In the genomic region with DNA sequence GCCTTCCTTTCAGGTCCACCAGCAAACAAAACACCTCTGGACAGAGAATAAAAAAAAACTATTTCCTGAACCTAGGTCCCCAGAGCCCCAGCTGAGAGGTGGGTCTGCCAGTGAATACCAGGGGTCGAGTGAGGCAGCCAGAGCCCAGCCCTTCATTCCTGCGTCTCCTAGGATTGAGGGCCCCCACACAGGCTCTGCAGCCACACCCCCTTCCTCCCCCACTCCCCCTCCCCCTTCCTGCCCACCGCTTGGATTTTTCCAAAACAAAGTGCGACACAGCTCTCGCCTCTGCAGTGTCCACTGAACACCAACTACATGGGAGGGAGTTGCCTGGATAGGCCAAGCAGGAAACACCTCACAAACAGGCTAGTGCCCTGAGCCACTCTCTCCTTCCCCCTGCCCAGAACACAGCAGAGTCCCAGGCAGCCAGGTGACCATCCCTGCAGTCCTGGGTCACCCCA, we compare ENCODE assay signal across 8 mouse cellular contexts.
DNase-seq lines count a peak whose midpoint lies in the region; ATAC-seq and TF ChIP-seq lines count a peak whose summit lies in the region.

No protein-coding gene starts in this region.

- no peak overlapping the region for H3K4me2 ChIP-seq in hindbrain, embryonic 11.5 days (replicated peaks; ENCODE audit: low read depth, low read length)
- H3K4me2 ChIP-seq in forebrain, embryonic 14.5 days (ENCODE audit: low read length): no peak overlapping the region
- H3K4me2 ChIP-seq in lung, embryonic 15.5 days: no peak overlapping the region

- no peak overlapping the region for H3K9ac ChIP-seq in hindbrain, embryonic 11.5 days (ENCODE audit: low read depth, low read length)
- no peak overlapping the region for H3K9ac ChIP-seq in forebrain, embryonic 14.5 days (ENCODE audit: low read length)
- no peak overlapping the region for H3K9ac ChIP-seq in lung, embryonic 15.5 days

- H3K36me3 ChIP-seq in hindbrain, embryonic 10.5 days: peaks cover 9% of the 10 kb centered on the region
- no peaks in the 10 kb centered on the region for H3K36me3 ChIP-seq in hindbrain, embryonic 11.5 days (ENCODE audit: control insufficient read depth, insufficient read depth, low read length)
- H3K36me3 ChIP-seq in forebrain, embryonic 14.5 days (ENCODE audit: control insufficient read depth, insufficient read depth, low read length): no peaks in the 10 kb centered on the region
- H3K36me3 ChIP-seq in kidney, adult 2 months (ENCODE audit: control insufficient read depth, insufficient read depth, low read length): peaks cover 24% of the 10 kb centered on the region
- peaks cover 14% of the 10 kb centered on the region; the same call in 1 of the 2 replicates for H3K36me3 ChIP-seq in lung, embryonic 15.5 days

- no peaks in the 10 kb centered on the region for H3K9me3 ChIP-seq in hindbrain, embryonic 10.5 days
- H3K9me3 ChIP-seq in hindbrain, embryonic 11.5 days (ENCODE audit: control insufficient read depth, low read length): no peaks in the 10 kb centered on the region
- H3K9me3 ChIP-seq in forebrain, embryonic 14.5 days (replicated peaks; ENCODE audit: control insufficient read depth, low read length): no peaks in the 10 kb centered on the region
- no peaks in the 10 kb centered on the region for H3K9me3 ChIP-seq in lung, embryonic 15.5 days

- peak overlapping the region; percentile 69 for H3K27ac ChIP-seq in hindbrain, embryonic 10.5 days
- no peak overlapping the region for H3K27ac ChIP-seq in hindbrain, embryonic 11.5 days (ENCODE audit: low read depth, low read length)
- no peak overlapping the region for H3K27ac ChIP-seq in forebrain, embryonic 14.5 days (ENCODE audit: low read depth, low read length)
- peak overlapping the region; percentile 87 for H3K27ac ChIP-seq in kidney, adult 2 months (ENCODE audit: insufficient read depth, low read depth, low read length)
- H3K27ac ChIP-seq in lung, embryonic 15.5 days: peak overlapping the region; percentile 96

- no peak for ATAC-seq in hindbrain, embryonic 11.5 days (ENCODE audit: low FRiP score)
- peak; percentile 31; the same call in 1 of the 2 replicates for ATAC-seq in forebrain, embryonic 14.5 days
- no peak for ATAC-seq in lung, embryonic 15.5 days (ENCODE audit: borderline replicate concordance, extremely low read depth, low FRiP score, low TSS enrichment)

- peaks cover 47% of the 10 kb centered on the region for H3K4me1 ChIP-seq in hindbrain, embryonic 10.5 days (replicated peaks)
- peaks cover 4% of the 10 kb centered on the region; the same call in 1 of the 2 replicates for H3K4me1 ChIP-seq in hindbrain, embryonic 11.5 days (replicated peaks; ENCODE audit: control insufficient read depth, insufficient read depth, low read length)
- no peaks in the 10 kb centered on the region for H3K4me1 ChIP-seq in forebrain, embryonic 14.5 days (ENCODE audit: control insufficient read depth, insufficient read depth, low read length)
- peaks cover 88% of the 10 kb centered on the region for H3K4me1 ChIP-seq in kidney, adult 2 months (ENCODE audit: control insufficient read depth, insufficient read depth, low read length)
- peaks cover 96% of the 10 kb centered on the region for H3K4me1 ChIP-seq in lung, embryonic 15.5 days

- WGBS in hindbrain, embryonic 10.5 days: 4% methylated on average over 5 of the region's 5 CpGs
- 9% methylated on average over 5 of the region's 5 CpGs for WGBS in hindbrain, embryonic 11.5 days
- 8% methylated on average over 5 of the region's 5 CpGs for WGBS in forebrain, embryonic 14.5 days
- 3% methylated on average over 5 of the region's 5 CpGs for WGBS in kidney, adult 2 months
- WGBS in lung, embryonic 15.5 days: 6% methylated on average over 5 of the region's 5 CpGs

- H3K4me3 ChIP-seq in hindbrain, embryonic 10.5 days: no peak overlapping the region
- H3K4me3 ChIP-seq in hindbrain, embryonic 11.5 days (ENCODE audit: low read depth, low read length): no peak overlapping the region
- no peak overlapping the region for H3K4me3 ChIP-seq in forebrain, embryonic 14.5 days (ENCODE audit: low read depth, low read length)
- no peak overlapping the region for H3K4me3 ChIP-seq in kidney, adult 2 months (ENCODE audit: insufficient read depth, low read depth, low read length)
- H3K4me3 ChIP-seq in lung, embryonic 15.5 days: no peak overlapping the region

- intact Hi-C loops in left cerebral cortex, postnatal 4 days (cut with DNase I): no loop called here

- no peaks in the 10 kb centered on the region for H3K27me3 ChIP-seq in hindbrain, embryonic 10.5 days (ENCODE audit: insufficient read depth, poor library complexity, severe bottlenecking)
- H3K27me3 ChIP-seq in hindbrain, embryonic 11.5 days (ENCODE audit: control insufficient read depth, insufficient read depth, low read length): no peaks in the 10 kb centered on the region
- no peaks in the 10 kb centered on the region for H3K27me3 ChIP-seq in forebrain, embryonic 14.5 days (replicated peaks; ENCODE audit: control insufficient read depth, insufficient read depth, low read length)
- no peaks in the 10 kb centered on the region for H3K27me3 ChIP-seq in kidney, adult 2 months (replicated peaks; ENCODE audit: control insufficient read depth, insufficient read depth, low read length)
- no peaks in the 10 kb centered on the region for H3K27me3 ChIP-seq in lung, embryonic 15.5 days

- DNase-seq in hindbrain, embryonic 10.5 days (ENCODE audit: low spot score): peak; percentile 41
- no peak for DNase-seq in hindbrain, embryonic 11.5 days (ENCODE audit: low spot score)
- DNase-seq in forebrain, embryonic 14.5 days (ENCODE audit: low spot score): no peak
- DNase-seq in kidney, adult 2 months: peak; percentile 82
- DNase-seq in right cerebral cortex, postnatal 10 days (ENCODE audit: low spot score in 2 of 2): no peak
- no peak for DNase-seq in frontal cortex, postnatal 10 days (ENCODE audit: low spot score in 2 of 2)
- DNase-seq in left cerebral cortex, postnatal 4 days: no peak

- peak; percentile 29 for TF ChIP-seq POLR2A in kidney, adult 2 months (IDR thresholded peaks at IDR 0.05; ENCODE audit: low read depth, low read length)

- TF ChIP-seq CTCF in kidney, adult 2 months (conservative IDR thresholded peaks at IDR 0.05; ENCODE audit: insufficient read depth, insufficient read length, low read depth, low read length): no peak

Comparison
In these comparisons a context has a peak if more than half of its experiments do, and no peak if none do; other contexts are left out.
1. DNase-seq: peak in hindbrain, embryonic 10.5 days (single experiment) and kidney, adult 2 months (single experiment); none in hindbrain, embryonic 11.5 days (single experiment), forebrain, embryonic 14.5 days (single experiment), right cerebral cortex, postnatal 10 days (0 of 2), frontal cortex, postnatal 10 days (0 of 2) and left cerebral cortex, postnatal 4 days (single experiment).
2. H3K27ac ChIP-seq: peak in hindbrain, embryonic 10.5 days (single experiment), kidney, adult 2 months (single experiment) and lung, embryonic 15.5 days (single experiment); none in hindbrain, embryonic 11.5 days (single experiment) and forebrain, embryonic 14.5 days (single experiment).